Mouse (Mus musculus): ENCODE data around the gene Dmrtc1c2. TPM values are rescaled to one million over a fixed set of nuclear protein-coding genes. Genes with fewer than 3 reads are reported as not detected.
"Not testable (repeated sequence)": the region's sequence is repeated elsewhere in the genome, so short reads cannot be mapped to it uniquely, and the experiment has no call there.

Dmrtc1c2 gene
- polyA plus RNA-seq (2016; fragmentation: Nextera tagmentation; extraction: Ambion mirVana), result not detected in 2 replicates

DNA sequence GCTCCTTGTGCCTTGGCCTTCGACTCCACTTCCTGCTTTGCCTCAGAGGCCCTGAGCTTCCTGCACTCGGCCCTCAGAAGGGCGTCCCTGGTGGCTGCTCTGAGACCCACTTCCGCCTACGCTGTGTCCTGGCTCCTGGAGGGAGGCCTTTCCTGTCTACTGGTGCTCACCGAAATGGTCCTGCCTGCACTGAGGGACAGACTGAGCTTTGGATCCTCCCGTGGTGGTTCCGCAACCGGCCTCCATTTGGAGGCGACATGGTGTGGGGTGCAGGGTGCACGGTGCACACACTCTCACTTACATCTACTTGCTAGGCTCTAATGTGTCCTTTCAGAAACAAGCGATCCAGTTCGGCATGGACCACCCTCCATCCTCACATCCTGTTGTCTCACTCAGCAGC lies at the start of gene Dmrtc1c2:
Gene Dmrtc1c2, minus strand, starts transcription at position 101 of the 400 bp plus-strand sequence.
- WGBS, result no CpG with 5 or more reads among the region's 13 CpGs
- not testable (repeated sequence) for DNase-seq (ENCODE audit: extremely low spot score, low spot score); H3K27me3 ChIP-seq (ENCODE audit: poor library complexity, severe bottlenecking); H3K4me3 ChIP-seq; H3K27ac ChIP-seq; H3K36me3 ChIP-seq (replicated peaks); H3K9me3 ChIP-seq; H3K4me1 ChIP-seq

DNA sequence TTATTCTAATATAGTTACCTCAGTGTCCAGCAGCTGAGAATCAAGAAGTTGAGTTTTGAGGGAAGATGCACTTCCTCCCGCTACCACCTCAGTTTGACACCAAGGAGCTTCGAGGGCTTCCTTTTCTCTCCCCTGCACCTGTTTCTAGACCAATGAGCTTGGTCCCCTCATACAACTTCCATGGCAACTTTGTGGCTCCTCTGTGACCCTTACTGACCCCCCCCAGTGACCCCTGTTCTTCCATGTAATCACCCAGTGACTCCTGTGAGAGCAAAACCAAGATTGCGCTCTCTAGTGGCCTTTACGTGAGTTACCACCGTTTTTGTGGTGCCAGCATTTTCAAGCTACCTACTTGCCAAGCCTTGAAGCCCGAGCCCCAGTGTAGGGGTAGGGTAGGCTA lies 13.5 kb upstream of the Dmrtc1c2 start, which contains the start of gene 1700031F05Rik:
Gene 1700031F05Rik, minus strand, starts transcription at position 101 of the 400 bp plus-strand sequence.
- Histone ChIP-seq H3K27ac (no peak within 1 kb of the TSS), H3K27me3 (ENCODE audit: poor library complexity, severe bottlenecking) (peaks cover 40% of the 10 kb centered on the region), H3K4me1 (no peaks in the 10 kb centered on the region), H3K9me3 (no peaks in the 10 kb centered on the region), H3K36me3 (replicated peaks) (no peaks in the 10 kb centered on the region), H3K4me3 (no peak within 1 kb of the TSS)
- WGBS, result 92% methylated on average over 6 of the region's 6 CpGs
- DNase-seq (ENCODE audit: extremely low spot score, low spot score), result no peak

DNA sequence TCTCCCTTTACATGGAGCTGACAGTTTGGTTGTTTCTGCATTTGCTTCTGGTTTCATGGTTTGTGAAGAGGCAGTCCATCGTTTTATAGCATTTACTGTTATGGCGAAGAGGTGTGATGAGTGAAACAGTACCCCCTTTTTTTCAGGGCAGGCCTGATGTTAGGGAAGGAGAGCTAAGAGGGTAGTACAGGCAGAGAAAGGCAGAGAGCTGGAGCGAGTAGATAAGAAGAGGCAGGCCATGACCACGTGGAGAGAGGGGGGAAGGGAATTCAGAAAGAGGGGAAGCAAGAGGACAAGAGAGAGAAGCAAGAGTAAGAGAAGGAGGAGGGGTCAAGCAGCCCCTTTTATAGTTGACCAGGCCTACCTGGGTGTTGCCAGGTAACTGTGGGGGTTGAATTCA lies 42.1 kb downstream of the Dmrtc1c2 start:
- Histone ChIP-seq H3K27me3 (ENCODE audit: poor library complexity, severe bottlenecking) (peaks cover 38% of the 10 kb centered on the region), H3K4me3 (no peak overlapping the region), H3K4me1 (no peaks in the 10 kb centered on the region), H3K9me3 (no peaks in the 10 kb centered on the region), H3K36me3 (replicated peaks) (no peaks in the 10 kb centered on the region), H3K27ac (no peak overlapping the region)
- 71% methylated on average over 4 of the region's 4 CpGs for WGBS
- DNase-seq (ENCODE audit: extremely low spot score, low spot score), result no peak

DNA sequence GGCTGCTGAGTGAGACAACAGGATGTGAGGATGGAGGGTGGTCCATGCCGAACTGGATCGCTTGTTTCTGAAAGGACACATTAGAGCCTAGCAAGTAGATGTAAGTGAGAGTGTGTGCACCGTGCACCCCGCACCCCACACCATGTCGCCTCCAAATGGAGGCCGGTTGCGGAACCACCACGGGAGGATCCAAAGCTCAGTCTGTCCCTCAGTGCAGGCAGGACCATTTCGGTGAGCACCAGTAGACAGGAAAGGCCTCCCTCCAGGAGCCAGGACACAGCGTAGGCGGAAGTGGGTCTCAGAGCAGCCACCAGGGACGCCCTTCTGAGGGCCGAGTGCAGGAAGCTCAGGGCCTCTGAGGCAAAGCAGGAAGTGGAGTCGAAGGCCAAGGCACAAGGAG lies 51.8 kb downstream of the Dmrtc1c2 start, which contains the start of gene Dmrtc1c1:
Gene Dmrtc1c1, plus strand, starts transcription at position 301 of the 400 bp plus-strand sequence.
- not testable (repeated sequence) for H3K4me3 ChIP-seq; H3K4me1 ChIP-seq; DNase-seq (ENCODE audit: extremely low spot score, low spot score); H3K36me3 ChIP-seq (replicated peaks); H3K9me3 ChIP-seq; H3K27ac ChIP-seq
- no CpG with 5 or more reads among the region's 14 CpGs for WGBS
- peaks cover 10% of the 10 kb centered on the region for H3K27me3 ChIP-seq (ENCODE audit: poor library complexity, severe bottlenecking)

Other genes starting within 250 kb of the Dmrtc1c2 start
- gene Phka1, start 210.4 kb downstream of the Dmrtc1c2 start, polyA plus RNA-seq (2016; fragmentation: Nextera tagmentation; extraction: Ambion mirVana), result 6.4 and 7.2 TPM in 2 replicates
- gene Gm3880, start 167.6 kb downstream of the Dmrtc1c2 start, polyA plus RNA-seq (2016; fragmentation: Nextera tagmentation; extraction: Ambion mirVana), result not detected in 2 replicates
- gene Gm9112, start 147.0 kb downstream of the Dmrtc1c2 start, polyA plus RNA-seq (2016; fragmentation: Nextera tagmentation; extraction: Ambion mirVana), result not detected in 2 replicates
- gene Dmrtc1b, start 146.8 kb downstream of the Dmrtc1c2 start, polyA plus RNA-seq (2016; fragmentation: Nextera tagmentation; extraction: Ambion mirVana), result not detected in 2 replicates
- not detected in 2 replicates for gene Dmrtc1c1, start 51.7 kb downstream of the Dmrtc1c2 start, polyA plus RNA-seq (2016; fragmentation: Nextera tagmentation; extraction: Ambion mirVana)
- not detected in 2 replicates for gene 1700031F05Rik, start 13.4 kb upstream of the Dmrtc1c2 start, polyA plus RNA-seq (2016; fragmentation: Nextera tagmentation; extraction: Ambion mirVana)
- gene Dmrtc1a, start 54.1 kb upstream of the Dmrtc1c2 start, polyA plus RNA-seq (2016; fragmentation: Nextera tagmentation; extraction: Ambion mirVana), result 0.16 TPM in 1 of 2 replicates, not detected in the other
- not detected in 2 replicates for gene 1700011M02Rik, start 54.3 kb upstream of the Dmrtc1c2 start, polyA plus RNA-seq (2016; fragmentation: Nextera tagmentation; extraction: Ambion mirVana)
- gene 1700018G05Rik, start 73.8 kb upstream of the Dmrtc1c2 start, polyA plus RNA-seq (2016; fragmentation: Nextera tagmentation; extraction: Ambion mirVana), result not detected in 2 replicates